Mouse (Mus musculus) heart, embryonic 13.5 days (tissue): ENCODE measurements around the gene Slc35a5. TPM values are rescaled to one million over a fixed set of nuclear protein-coding genes. Genes with fewer than 3 reads are reported as not detected.

ENCODE experiments used
- ATAC-seq: fragments of 200-750 bp; cut with Nextera tagmentation; 2 replicates; pipeline ENCODE4 v1.8.0; 2017; ENCODE audit warnings: moderate TSS enrichment; ENCODE audit not compliant: insufficient number of reproducible peaks, low FRiP score, low TSS enrichment; ENCODE audit errors: extremely low read depth
- H3K27ac ChIP-seq: fragments of 300-500 bp; sonication (generic); replicated peaks from 2 replicates; pipeline ENCODE4 v1.5.1; 2015; ENCODE audit warnings: moderate library complexity, mild to moderate bottlenecking, inconsistent platforms
- H3K27me3 ChIP-seq: fragments of 300-500 bp; sonication (generic); replicated peaks from 2 replicates; pipeline ENCODE4 v1.6.1; 2015; ENCODE audit warnings: mild to moderate bottlenecking, inconsistent platforms
- H3K36me3 ChIP-seq: fragments of 300-500 bp; sonication (generic); 2 replicates; pipeline ENCODE4 v1.6.1; 2015; ENCODE audit warnings: mild to moderate bottlenecking, inconsistent platforms
- H3K4me1 ChIP-seq: fragments of 300-500 bp; sonication (generic); 2 replicates; pipeline ENCODE4 v1.6.1; 2015; ENCODE audit warnings: inconsistent platforms
- H3K4me2 ChIP-seq: fragments of 300-500 bp; sonication (generic); 2 replicates; pipeline ENCODE4 v1.6.1; 2015; ENCODE audit warnings: inconsistent platforms, mild to moderate bottlenecking, moderate library complexity
- H3K4me3 ChIP-seq: fragments of 300-500 bp; sonication (generic); 2 replicates; pipeline ENCODE4 v1.5.1; 2015; ENCODE audit warnings: moderate library complexity, mild to moderate bottlenecking, inconsistent platforms
- H3K9ac ChIP-seq: fragments of 300-500 bp; sonication (generic); 2 replicates; pipeline ENCODE4 v1.6.1; 2015; ENCODE audit warnings: inconsistent platforms, mild to moderate bottlenecking, moderate library complexity
- H3K9me3 ChIP-seq: fragments of 300-500 bp; sonication (generic); 2 replicates; pipeline ENCODE4 v1.6.1; 2016; ENCODE audit warnings: inconsistent platforms
- WGBS: fragments of 180-500 bp; shearing (Covaris S2); methylation state at CpG from one replicate; pipeline ENCODE4 v1.1.7; 2015; ENCODE audit warnings: mixed read lengths; 5-methylcytosine and 5-hydroxymethylcytosine counted together
- polyA plus RNA-seq: library from polyadenylated mRNA; unstranded; fragments of >200 nt; fragmentation: Nextera tagmentation; extraction: Ambion mirVana; gene quantifications from 2 replicates; pipeline ENCODE4 v1.2.1, GENCODE M21; 2015

Slc35a5 gene
- polyA plus RNA-seq, 1 experiment from 2014 or later: 14.2 TPM

- ATAC-seq: no peak
- H3K9ac ChIP-seq: no peak overlapping the region
- H3K27me3 ChIP-seq: no peaks in the 10 kb centered on the region
- WGBS: 69% methylated on average over 5 of the region's 5 CpGs
- no peak overlapping the region for H3K27ac ChIP-seq
- no peak overlapping the region for H3K4me2 ChIP-seq
- H3K36me3 ChIP-seq: peaks cover 22% of the 10 kb centered on the region
- H3K4me3 ChIP-seq: no peak overlapping the region
- peaks cover 28% of the 10 kb centered on the region for H3K4me1 ChIP-seq
- H3K9me3 ChIP-seq: no peaks in the 10 kb centered on the region
Observed at GRCm38 (mm10) chr16:45108203-45108878, 50.2 kb downstream of the Slc35a5 start.

- Histone ChIP-seq H3K4me2 (no peak overlapping the region), H3K36me3 (peaks cover 10% of the 10 kb centered on the region; the same call in 1 of the 2 replicates), H3K4me3 (no peak overlapping the region), H3K27me3 (no peaks in the 10 kb centered on the region), H3K9ac (no peak overlapping the region), H3K9me3 (no peaks in the 10 kb centered on the region), H3K27ac (no peak overlapping the region), H3K4me1 (peaks cover 35% of the 10 kb centered on the region)
- ATAC-seq: no peak
- whole genome bisulfite sequencing: 46% methylated on average over 3 of the region's 3 CpGs
Observed at GRCm38 (mm10) chr16:45104993-45105392, 53.5 kb downstream of the Slc35a5 start.

DNA sequence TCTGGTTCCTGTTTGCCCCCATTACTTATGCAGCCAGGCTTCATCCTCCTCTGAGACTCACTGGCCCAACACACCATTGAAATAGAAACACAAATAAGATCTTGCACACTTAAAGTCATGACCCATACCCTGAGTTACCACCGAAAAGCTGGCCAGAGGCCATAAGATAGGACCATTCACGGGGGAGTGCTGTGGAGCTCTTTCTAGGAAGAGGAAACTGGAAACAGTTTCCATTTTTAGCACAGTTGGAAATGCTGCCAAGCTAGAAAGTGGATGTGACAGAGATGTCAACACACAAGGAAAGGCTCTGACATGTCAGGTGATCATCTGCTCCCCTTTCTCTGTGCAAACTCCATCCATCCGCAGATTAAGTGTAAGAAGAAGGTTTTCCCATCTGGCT lies 57.6 kb downstream of the Slc35a5 start:
- H3K36me3 ChIP-seq: peaks cover 9% of the 10 kb centered on the region; the same call in 1 of the 2 replicates
- WGBS: 11% methylated on average over 3 of the region's 3 CpGs
- H3K4me2 ChIP-seq: peak overlapping the region; percentile 34
- no peak overlapping the region for H3K9ac ChIP-seq
- peak; percentile 74; the same call in 1 of the 2 replicates for ATAC-seq
- peak overlapping the region; percentile 76 for H3K27ac ChIP-seq
- H3K27me3 ChIP-seq: no peaks in the 10 kb centered on the region
- no peak overlapping the region for H3K4me3 ChIP-seq
- peaks cover 61% of the 10 kb centered on the region for H3K4me1 ChIP-seq
- H3K9me3 ChIP-seq: no peaks in the 10 kb centered on the region

- Histone ChIP-seq H3K9ac (no peak overlapping the region), H3K4me3 (peak overlapping the region; percentile 67), H3K36me3 (0 out of 2 replicates have a peak, but pooled peaks cover 8% of the 10 kb centered on the region), H3K27me3 (no peaks in the 10 kb centered on the region), H3K27ac (no peak overlapping the region), H3K9me3 (no peaks in the 10 kb centered on the region), H3K4me1 (peaks cover 75% of the 10 kb centered on the region), H3K4me2 (peak overlapping the region; percentile 81)
- 68% methylated on average over 6 of the region's 6 CpGs for WGBS
- ATAC-seq: no peak
Observed at GRCm38 (mm10) chr16:45098886-45099210, 59.7 kb downstream of the Slc35a5 start.

DNA sequence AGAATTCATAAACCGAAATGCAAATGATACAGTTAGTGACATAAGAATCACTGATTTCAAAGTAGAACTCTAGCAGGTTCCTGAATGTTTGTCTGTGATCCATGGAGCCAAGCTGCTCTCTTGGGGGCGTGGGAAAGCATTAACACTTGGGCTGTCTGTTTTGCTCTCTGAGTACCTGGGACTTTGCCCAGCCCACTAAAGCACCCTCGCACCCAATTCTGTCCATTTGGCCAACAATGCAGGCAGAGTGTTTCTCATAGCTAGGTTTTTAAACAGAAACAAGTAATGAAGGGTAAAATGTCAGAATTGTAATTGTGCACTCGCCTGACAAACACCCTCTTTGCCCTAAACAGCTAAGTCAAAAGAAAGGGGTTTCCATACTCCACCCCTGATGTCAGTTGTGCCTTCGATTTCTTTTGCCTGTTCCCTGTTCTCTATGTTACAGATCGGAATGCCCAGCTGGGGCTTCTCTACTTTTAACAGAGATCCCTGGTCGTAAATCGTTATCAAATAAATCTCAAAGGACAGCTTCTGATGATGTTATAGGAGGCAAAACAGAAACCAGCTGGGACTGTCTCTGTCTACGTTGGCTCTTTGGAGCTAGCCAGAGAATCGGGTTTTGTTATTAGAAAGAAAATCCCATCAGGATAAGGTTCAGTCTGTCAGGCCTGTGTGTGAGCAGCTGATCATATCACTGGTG lies 60.2 kb downstream of the Slc35a5 start:
- H3K9ac ChIP-seq: peak overlapping the region; percentile 66; the same call in 1 of the 2 replicates
- H3K9me3 ChIP-seq: no peaks in the 10 kb centered on the region
- ATAC-seq: no peak
- no peak overlapping the region for H3K27ac ChIP-seq
- WGBS: 61% methylated on average over 10 of the region's 10 CpGs
- H3K36me3 ChIP-seq: 0 out of 2 replicates have a peak, but pooled peaks cover 8% of the 10 kb centered on the region
- H3K4me3 ChIP-seq: peak overlapping the region; percentile 67
- H3K4me2 ChIP-seq: peak overlapping the region; percentile 81
- no peaks in the 10 kb centered on the region for H3K27me3 ChIP-seq
- H3K4me1 ChIP-seq: peaks cover 77% of the 10 kb centered on the region

DNA sequence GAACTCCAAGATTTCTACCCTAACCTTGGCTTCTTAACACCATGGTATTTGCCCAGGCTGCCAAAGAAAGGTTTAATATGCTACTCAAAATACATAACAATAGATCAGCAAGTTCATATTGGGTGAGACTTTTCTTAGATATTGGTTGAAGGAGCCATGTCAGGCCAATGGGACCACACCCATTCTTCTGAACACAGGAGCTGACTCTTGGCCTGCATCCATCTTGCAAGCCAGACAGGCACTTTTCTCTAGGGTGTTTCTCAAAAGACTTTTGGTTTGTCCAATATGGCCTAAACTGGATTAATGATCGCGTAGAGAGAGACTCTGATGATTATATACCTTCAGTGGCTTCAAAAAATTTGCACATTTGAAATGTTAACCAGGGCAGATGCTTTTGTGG lies 61.0 kb downstream of the Slc35a5 start:
- no peak overlapping the region for H3K9ac ChIP-seq
- no peak for ATAC-seq
- peak overlapping the region; percentile 67 for H3K4me3 ChIP-seq
- H3K27ac ChIP-seq: no peak overlapping the region
- 91% methylated on average over 2 of the region's 2 CpGs for WGBS
- H3K9me3 ChIP-seq: no peaks in the 10 kb centered on the region
- peak overlapping the region; percentile 81 for H3K4me2 ChIP-seq
- no peaks in the 10 kb centered on the region for H3K27me3 ChIP-seq
- H3K4me1 ChIP-seq: peaks cover 86% of the 10 kb centered on the region
- 0 out of 2 replicates have a peak, but pooled peaks cover 8% of the 10 kb centered on the region for H3K36me3 ChIP-seq

DNA sequence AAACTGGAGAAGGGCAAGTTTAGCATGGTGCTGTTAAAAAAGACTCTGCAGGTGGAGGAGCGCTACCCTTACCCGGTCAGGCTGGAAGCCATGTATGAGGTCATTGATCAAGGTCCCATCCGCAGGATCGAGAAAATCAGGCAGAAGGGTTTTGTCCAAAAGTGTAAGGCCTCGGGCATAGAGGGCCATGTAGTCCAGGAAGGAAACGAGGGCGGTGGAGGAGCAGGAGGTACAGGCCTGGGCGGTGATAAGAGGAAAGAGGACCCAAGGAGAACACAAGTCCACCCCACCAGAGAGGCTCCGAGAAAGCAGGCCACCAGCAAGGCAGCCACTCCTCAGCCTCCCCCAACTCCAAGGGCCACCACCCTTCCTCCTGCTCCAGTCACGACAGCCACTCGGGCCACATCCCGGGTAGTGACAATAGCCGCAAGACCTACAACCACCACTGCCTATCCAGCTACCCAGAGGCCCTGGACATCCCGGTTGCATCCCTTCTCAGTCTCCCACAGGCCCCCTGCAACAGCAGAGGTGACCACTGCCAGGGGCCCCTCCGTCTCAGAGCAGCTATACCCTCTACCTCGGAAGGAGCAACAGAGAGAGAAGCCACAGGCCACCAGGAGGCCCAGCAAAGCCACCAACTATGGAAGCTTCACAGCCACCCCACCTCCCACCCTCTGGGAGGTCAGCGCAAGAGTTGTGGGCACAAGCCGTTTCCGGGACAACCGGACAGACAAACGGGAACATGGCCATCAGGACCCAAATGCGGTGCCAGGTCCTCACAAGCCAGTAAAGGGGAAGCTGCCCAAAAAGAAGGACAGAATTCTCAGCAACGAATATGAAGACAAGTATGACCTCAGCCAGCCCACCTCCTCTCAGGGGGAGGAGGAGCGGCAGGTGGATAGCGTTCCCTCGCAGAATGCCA lies 62.7 kb downstream of the Slc35a5 start:
- Histone ChIP-seq H3K4me2 (peak overlapping the region; percentile 81), H3K27me3 (no peaks in the 10 kb centered on the region), H3K36me3 (0 out of 2 replicates have a peak, but pooled peaks cover 8% of the 10 kb centered on the region), H3K4me3 (peak overlapping the region; percentile 67), H3K4me1 (peaks cover 76% of the 10 kb centered on the region), H3K27ac (peak overlapping the region; percentile 97), H3K9me3 (no peaks in the 10 kb centered on the region), H3K9ac (peak overlapping the region; percentile 65)
- 79% methylated on average over 26 of the region's 26 CpGs for WGBS
- ATAC-seq: no peak

DNA sequence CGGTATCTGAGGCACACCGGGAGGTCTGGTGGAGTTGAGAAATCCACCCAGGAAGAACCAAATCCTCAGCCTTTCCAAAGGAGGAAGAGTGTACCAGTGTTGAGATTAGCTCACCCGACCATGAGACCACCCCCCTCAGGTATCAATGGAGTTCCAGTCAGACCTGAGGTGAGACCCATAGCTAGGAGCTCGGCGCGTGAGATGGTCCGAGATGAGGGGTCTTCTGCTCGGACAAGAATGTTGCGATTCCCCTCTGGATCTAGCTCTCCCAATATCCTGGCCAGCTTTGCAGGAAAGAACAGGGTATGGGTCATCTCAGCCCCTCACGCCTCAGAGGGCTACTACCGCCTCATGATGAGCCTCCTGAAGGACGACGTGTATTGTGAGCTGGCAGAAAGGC lies 63.5 kb downstream of the Slc35a5 start:
- H3K4me3 ChIP-seq: peak overlapping the region; percentile 67
- peak overlapping the region; percentile 97 for H3K27ac ChIP-seq
- no peaks in the 10 kb centered on the region for H3K27me3 ChIP-seq
- peak overlapping the region; percentile 93 for H3K9ac ChIP-seq
- no peaks in the 10 kb centered on the region for H3K9me3 ChIP-seq
- peaks cover 76% of the 10 kb centered on the region for H3K4me1 ChIP-seq
- peak overlapping the region; percentile 81 for H3K4me2 ChIP-seq
- H3K36me3 ChIP-seq: 0 out of 2 replicates have a peak, but pooled peaks cover 8% of the 10 kb centered on the region
- 74% methylated on average over 13 of the region's 13 CpGs for WGBS
- no peak for ATAC-seq

DNA sequence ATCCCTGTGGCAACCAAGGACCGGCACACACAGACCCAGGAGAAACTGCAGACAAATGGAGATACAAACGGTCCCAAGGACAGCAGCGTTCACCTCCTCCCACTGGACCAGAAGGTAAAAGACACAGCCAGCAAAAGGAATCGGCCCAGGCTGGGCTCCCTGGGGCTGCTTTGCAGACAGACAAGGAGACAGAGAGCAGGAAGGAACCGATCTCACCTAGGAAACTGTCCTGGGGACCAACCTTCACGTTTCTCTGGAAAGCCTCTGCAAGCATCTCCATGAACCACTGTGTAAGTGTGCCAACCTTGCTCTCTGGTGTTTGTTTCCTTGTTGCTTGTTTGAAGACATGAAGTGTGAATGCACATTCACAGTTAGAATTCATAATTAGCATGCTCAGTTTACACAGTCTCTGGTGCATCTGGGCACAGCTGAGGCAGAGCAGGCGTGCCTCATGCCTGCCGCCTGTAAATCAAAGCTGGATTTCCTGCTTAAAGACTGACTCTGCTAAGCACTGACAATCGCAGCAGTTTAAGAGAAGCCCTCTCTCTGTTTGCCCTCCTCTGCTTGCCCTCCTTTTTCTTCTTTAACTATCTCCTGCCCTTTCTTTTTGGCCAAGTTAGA lies 64.3 kb downstream of the Slc35a5 start:
- peak overlapping the region; percentile 81 for H3K4me2 ChIP-seq
- peak overlapping the region; percentile 93 for H3K9ac ChIP-seq
- no peak for ATAC-seq
- peaks cover 78% of the 10 kb centered on the region for H3K4me1 ChIP-seq
- H3K27me3 ChIP-seq: no peaks in the 10 kb centered on the region
- peak overlapping the region; percentile 67 for H3K4me3 ChIP-seq
- 0 out of 2 replicates have a peak, but pooled peaks cover 8% of the 10 kb centered on the region for H3K36me3 ChIP-seq
- H3K27ac ChIP-seq: peak overlapping the region; percentile 97
- no peaks in the 10 kb centered on the region for H3K9me3 ChIP-seq
- WGBS: 3% methylated on average over 9 of the region's 9 CpGs

- Histone ChIP-seq H3K4me2 (peak within 1 kb of the TSS; percentile 81), H3K9me3 (no peaks in the 10 kb centered on the region), H3K27ac (peak within 1 kb of the TSS; percentile 97), H3K9ac (peak within 1 kb of the TSS; percentile 93), H3K4me3 (peak within 1 kb of the TSS; percentile 67), H3K36me3 (0 out of 2 replicates have a peak, but pooled peaks cover 8% of the 10 kb centered on the region), H3K27me3 (no peaks in the 10 kb centered on the region), H3K4me1 (peaks cover 68% of the 10 kb centered on the region)
- WGBS: under 1% methylated on average over 6 of the region's 6 CpGs
- peak; percentile 25; the same call in 1 of the 2 replicates for ATAC-seq
Observed at GRCm38 (mm10) chr16:45093137-45093731, 65.3 kb downstream of the Slc35a5 start, which contains the start of gene Ccdc80. TSS of gene Ccdc80 (plus strand) at chr16:45093402.
